Mouse (Mus musculus) mouse embryonic stem cell (cell line): ENCODE measurements around the gene Tmem270.

Source experiments
- in situ Hi-C, 2 experiments: fragments of 300-500 bp; cut with MboI; formaldehyde crosslinking; loops; 1 replicate in 1 of 2; 3 replicates in 1 of 2; pipeline ENCODE4 v1.14.3; 2019 to 2020; ENCODE audit warnings: low sequenced_read_pairs in 2 of 2, low pct_unique_long_range_greater_than_20kb in 1 of 2, mixed read lengths in 1 of 2; ENCODE audit not compliant: unreplicated experiment in 1 of 2

Gene Tmem270

DNA sequence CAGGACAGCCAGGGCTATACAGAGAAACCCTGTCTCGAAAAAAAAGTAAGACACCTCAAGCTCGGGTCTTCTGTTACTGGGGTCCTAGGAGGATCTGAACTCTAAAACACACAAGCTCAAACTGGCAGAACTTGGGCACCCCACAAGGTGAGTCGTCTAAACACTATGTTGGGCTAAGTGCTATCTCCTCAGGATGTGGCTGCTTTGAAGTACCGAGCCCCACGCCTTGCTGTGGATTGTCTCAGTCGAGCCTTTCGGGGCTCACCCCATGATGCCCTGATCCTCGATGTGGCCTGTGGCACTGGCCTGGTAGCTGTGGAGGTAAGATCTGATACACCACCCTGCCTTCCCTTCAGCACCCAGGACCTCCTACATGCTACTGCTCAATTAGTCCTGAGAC, 26.7 kb upstream of the Tmem270 start:
- in situ Hi-C loops: loop anchor here in 1 of 2 experiments (5.0 kb wide), 1 partner anchor 34 kb away; no protein-coding TSS in a partner anchor

DNA sequence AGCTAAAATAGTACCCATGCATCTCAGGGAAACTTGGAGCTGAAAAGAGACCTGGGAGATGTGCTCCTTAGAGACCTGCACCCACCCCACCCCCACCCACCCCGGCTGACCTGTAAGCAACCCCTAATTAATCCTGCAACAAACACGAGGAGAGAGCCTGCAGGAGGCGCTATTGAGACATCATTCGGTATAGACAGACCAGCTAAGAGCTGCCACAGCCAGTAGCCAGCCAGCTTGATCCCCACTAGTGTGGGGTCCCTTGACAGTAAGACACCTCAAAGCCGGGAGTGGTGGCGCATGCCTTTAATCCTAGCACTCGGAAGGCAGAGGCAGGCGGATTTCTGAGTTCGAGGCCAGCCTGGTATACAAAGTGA, 26.4 kb upstream of the Tmem270 start:
- in situ Hi-C loops: loop anchor here in 1 of 2 experiments (5.0 kb wide), 1 partner anchor 34 kb away; no protein-coding TSS in a partner anchor

DNA sequence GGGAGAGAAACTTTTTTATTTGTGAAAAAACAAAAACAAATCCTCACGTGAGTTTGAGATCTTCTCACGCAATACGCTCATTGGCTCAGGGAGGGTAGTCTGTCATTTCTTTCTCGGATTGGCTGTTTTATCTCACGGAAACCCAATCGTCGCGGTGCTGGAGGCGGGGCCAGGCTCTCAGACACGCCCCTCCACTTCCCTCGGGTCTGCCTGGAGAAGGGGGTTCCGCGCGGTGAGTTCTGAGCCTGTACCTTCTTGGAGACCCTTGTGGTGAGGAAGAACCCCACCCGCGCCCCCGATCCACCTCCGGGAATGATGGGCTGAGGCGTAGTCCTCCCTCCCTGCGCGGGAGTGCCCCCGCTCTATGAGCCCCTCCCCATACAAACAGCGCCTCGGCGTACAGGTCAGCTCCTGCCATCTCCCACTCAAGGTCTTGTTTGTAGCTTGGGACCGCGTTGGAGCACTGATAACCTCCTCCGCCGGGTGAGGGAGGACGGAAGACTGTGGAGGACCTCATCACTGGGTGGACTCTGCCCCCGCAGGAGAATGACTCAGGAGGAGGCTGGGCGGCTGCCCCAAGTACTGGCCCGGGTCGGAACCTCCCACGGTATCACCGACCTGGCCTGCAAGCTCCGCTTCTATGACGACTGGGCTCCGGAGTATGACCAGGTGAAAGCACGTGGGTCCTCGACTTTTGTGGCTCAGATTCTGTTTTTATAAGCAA, 25.8 kb upstream of the Tmem270 start, which contains the start of gene Mettl27:
Gene Mettl27, plus strand, starts transcription at position 190 of the 724 bp plus-strand sequence.
- in situ Hi-C loops: loop anchor here in 1 of 2 experiments (5.0 kb wide), 1 partner anchor 35 kb away; no protein-coding TSS in a partner anchor

DNA sequence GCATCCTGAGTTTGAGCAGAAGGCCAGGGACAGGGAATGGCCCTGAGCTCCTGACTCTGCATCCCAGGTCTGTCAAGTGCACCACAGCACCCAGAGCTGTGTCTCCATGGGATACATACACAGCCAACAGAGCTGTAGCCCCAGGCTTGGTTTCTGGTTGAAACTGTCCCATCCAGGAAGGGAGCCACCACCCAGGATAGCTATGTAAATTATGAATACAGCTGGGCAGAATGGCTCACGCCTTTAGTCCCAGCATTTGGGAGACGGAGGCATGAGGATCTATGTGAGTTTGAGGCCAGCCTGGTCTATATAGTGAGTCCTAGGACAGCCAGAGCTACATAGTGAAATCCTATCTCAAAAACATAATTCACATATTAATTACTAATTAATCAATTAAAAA, 23.5 kb upstream of the Tmem270 start:
- in situ Hi-C loops: loop anchor here in 1 of 2 experiments (5.0 kb wide), 1 partner anchor 37 kb away; no protein-coding TSS in a partner anchor

DNA sequence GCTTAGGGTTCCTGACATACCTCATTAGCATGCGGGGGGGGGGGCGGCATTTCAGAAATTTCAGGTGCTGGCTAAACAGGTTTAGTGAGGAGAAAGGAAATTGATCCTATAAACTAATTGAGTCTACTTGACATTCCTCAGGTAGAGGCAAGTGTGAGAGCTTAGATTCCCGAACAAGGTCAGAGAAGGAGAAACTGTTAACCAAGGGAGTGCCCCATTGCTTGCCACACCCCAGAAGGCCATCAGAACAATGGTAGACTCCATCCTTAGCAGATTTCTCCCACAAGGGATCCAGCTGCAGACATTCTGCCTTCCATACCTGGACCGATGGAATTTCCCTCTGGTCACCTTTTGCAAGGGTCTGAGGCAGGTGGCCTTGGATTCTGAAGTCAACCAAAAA, 20.2 kb upstream of the Tmem270 start:
- in situ Hi-C loops: no loop called here

DNA sequence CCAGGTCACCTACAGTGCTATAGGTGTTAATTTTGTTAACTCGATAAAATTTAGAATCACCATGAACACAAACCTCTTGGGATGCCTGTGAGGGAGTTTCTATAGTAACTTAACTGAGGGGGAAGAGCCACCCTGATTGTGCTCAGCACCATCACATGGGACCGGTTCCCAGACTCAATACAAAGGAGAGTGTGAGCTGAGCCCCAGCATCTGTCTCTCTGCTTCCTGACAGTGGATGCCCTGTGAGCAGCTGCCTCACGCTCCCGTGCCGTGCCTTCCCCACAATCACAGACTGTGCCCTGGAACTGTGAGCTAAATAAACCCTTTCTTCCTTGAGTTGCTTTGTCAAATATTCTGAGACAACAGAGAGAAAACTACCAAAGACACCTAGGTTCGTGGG, 16.6 kb upstream of the Tmem270 start:
- in situ Hi-C loops: loop anchor here (25.0 kb wide), 2 partner anchors 189 to 364 kb away; no protein-coding TSS in a partner anchor

DNA sequence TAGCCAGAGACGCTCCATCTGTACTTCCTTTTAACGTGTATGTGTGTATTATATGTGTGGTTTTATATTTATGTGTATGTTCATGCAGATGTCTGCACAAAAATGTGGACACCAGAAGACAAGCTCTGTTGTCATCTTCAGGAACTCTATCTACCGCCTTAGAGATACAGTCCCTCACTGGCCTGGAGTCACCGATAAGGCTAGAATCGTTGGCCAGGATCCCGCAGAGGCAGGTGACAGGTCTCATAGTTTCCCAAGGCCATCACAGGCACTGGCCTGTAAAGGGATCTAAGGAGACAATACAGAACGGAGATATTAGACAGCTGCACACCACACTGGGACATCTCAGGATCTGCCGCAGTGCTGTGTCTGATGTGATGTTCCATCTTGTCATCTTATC, 14.6 kb upstream of the Tmem270 start:
- in situ Hi-C loops: loop anchor here (25.0 kb wide), 2 partner anchors 191 to 366 kb away; no protein-coding TSS in a partner anchor

DNA sequence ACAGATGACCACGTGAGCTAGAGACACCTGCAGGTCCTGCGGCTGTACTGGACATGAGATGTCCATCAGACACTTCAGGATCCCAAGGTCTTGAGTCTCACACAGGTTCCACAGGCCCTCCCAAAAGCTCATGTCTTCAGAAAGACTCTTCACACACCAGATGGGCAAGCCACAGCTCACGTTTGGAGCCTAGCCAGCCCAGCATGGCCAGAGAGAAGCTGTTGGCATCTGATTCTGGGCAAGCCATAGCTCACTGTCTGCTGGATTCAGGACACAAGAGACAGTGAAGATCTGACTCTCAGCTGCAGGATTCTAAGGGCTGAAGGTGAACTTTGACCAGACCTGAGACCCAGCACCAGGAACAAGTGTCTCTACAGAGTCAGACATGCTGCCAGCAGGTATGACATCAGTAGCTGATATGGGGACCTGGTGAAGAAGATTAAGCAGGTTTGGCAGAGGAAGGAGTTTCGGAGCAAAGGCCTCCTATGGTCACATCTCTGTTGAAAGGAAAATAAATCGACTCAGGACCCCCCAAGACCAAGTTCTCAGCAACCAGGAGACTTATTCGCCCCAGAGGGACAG, 13.7 kb upstream of the Tmem270 start:
- in situ Hi-C loops: loop anchor here (25.0 kb wide), 2 partner anchors 192 to 367 kb away; no protein-coding TSS in a partner anchor

DNA sequence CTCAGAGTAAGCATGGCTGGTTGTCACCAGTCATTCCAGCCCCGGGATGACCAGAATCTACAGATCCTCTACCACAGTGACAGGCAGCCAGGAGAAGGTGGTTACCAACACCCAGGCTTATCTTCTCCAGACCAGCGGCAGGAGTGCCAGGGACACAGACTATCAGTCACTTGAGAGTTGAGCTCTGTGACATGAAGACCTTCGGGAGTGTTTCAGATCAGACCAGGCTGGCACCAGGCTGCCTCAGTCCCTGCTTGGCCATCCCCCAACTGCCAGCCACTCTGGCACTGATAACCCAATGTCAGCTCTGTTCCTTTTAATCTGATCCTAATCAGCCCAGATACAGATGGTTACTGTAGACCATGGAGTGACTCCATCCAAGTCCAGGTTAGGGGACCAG, 12.6 kb upstream of the Tmem270 start:
- in situ Hi-C loops: loop anchor here (5.0 to 25.0 kb wide), 4 partner anchors 46 to 368 kb away; no protein-coding TSS in a partner anchor

DNA sequence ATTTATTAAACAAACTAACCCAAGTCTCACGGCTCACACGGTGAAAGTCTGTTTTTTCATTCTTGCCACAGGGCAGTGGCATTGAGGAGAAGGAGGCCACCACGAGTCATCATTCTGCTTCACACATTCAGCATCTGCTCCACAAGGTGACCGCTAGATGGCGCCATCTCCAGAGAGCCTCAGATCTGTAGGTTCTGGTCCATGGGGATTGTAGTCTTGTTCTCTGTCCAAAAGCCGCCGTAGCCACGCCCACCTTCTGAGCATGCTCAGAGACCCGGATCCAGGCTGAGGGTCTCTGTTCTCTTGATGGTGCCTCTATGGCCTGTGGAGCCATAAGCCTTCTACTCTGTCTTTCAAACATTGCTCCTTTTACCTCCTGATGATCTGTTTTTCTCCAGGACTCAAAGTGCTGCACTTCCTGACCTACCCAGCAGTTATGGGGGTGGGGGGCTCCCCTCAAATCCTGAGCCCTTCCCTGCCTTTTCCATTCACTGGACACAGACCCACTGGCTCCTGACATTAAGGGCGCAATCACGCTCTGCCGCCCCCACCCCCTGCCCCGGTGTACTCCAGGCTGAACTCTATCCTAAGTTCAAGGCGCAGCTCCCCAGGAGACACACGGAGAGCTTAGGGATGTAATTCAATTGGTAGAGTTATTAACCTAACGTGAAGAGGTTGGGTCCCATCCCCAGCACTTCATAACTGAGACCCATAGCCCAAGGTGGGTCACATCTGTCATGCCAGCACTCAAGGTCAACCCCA, 11.7 kb upstream of the Tmem270 start:
- in situ Hi-C loops: loop anchor here (5.0 to 25.0 kb wide), 4 partner anchors 47 to 369 kb away; no protein-coding TSS in a partner anchor

DNA sequence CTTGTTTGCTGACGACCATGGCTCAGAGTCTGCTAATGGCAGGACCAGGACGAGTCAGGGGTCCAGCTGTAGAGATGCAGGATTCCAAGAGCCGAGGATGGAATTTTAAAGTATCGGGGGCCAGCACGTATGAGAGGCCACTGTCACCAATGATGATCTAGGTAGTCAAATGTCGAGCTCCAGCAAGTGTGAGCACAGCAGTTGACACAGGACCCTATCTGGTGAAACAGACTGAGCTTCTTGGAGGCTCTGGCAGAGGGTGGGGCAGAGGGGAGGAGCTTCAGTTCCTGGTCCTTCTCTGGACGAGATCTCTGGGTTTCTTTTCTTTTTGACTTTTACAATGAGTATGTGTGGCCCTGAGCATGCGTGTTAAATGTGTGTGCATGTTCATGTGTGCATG, 8.8 kb upstream of the Tmem270 start, which contains the start of gene Cldn13:
Gene Cldn13, minus strand, starts transcription at position 216 of the 400 bp plus-strand sequence.
- in situ Hi-C loops: loop anchor here (5.0 to 25.0 kb wide), 4 partner anchors 49 to 372 kb away; no protein-coding TSS in a partner anchor

DNA sequence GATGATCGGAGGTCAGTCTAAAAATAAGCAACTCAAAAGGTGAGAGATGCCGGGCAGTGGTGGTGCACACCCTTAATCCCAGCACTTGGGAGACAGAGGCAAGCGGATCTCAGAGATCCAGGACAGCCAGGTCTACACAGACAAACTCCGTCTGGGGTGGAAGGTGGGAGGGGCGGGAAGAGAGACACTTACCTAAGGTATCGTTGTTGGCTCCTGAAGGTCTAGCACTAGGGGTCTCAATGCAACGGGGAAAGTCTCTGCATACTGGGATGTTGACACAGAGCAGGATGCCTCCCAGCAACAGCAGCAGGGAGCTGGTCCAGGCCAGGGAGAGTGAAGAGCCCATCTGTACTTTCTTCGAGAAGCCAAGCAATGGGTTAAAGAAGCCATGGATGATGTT, 8.0 kb upstream of the Tmem270 start:
- in situ Hi-C loops: loop anchor here (10.0 to 25.0 kb wide), 3 partner anchors 50 to 373 kb away; no protein-coding TSS in a partner anchor

DNA sequence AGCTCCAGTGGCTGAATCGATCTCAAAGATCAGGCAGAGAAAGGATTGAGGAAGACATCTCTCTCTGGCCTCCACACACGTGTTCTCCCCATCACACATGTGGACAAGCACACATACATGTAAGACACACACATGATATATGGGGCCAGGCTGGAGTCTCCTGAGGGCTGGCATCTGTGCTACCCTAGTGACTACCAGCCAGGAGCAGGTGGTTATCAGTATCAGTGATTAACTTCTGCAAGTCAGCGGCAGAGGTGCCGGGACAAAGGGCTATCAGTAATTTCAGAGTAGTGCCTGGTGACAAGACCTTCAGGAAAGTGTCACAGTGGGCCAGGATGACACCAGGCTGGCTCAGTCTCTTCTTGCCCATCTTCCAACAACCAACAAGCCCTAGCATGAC, 7.2 kb upstream of the Tmem270 start:
- in situ Hi-C loops: loop anchor here (10.0 to 25.0 kb wide), 3 partner anchors 51 to 374 kb away; no protein-coding TSS in a partner anchor

DNA sequence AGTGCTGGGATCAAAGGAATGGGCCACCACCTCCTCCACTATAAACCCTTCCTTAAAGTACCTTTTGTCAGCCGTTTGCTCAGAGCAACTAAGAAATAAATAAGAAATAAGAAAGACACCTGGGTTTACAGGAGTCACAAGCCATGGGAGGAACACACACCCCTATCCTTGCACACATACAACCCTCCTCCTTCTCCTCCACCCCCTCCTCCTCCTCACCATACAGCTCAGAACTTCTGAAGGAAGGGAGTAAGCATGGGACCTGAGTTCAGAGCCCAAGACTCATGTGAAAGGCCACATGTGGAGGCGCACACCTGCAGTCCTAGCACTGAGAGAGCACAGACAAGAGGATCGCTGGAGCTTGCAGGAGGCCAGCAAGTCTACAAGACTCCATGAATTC, 6.8 kb upstream of the Tmem270 start:
- in situ Hi-C loops: loop anchor here (10.0 to 25.0 kb wide), 3 partner anchors 51 to 374 kb away; no protein-coding TSS in a partner anchor

DNA sequence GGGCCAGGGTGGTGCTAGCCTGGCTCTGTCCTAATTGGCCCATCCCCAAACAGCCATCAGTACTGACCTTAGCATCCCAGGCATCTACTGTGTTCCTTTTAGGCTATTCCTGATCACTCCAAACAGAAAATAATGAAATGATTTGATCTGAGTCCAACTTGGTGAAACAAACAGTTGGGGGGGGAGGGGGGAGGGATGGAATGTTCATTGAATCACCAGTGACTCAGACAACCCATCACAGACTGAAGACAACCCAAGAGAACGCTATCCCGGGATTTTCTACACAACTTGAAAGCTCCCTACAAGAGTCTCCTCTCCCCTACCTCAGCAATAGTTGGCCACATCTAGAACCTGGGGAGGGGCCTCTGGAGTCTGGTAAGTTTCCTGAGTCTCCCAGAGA, 5.4 kb upstream of the Tmem270 start:
- in situ Hi-C loops: loop anchor here (10.0 to 25.0 kb wide), 3 partner anchors 53 to 375 kb away; no protein-coding TSS in a partner anchor

DNA sequence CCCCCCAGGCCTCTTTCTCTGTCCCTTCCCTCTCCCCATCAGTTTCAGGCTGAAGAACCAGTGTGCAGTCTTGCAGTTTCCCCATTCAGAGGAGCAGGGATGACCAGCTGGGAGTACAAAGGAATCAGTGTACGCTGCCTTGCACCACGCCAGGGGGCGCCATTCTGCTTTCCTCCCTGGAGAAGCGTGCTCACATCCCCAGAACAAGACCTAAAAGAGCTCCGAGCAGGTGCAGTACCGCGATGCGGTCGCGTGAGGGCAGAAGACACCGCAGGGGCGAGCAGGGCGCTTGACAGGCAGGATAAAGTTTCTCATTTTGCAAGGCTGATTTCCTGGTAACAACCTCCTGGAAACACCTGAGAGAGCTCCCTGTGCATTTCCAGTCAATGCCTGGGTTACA, 602 bp upstream of the Tmem270 start:
- in situ Hi-C loops: loop anchor here (10.0 to 25.0 kb wide), 3 partner anchors 122 to 380 kb away; no protein-coding TSS in a partner anchor

DNA sequence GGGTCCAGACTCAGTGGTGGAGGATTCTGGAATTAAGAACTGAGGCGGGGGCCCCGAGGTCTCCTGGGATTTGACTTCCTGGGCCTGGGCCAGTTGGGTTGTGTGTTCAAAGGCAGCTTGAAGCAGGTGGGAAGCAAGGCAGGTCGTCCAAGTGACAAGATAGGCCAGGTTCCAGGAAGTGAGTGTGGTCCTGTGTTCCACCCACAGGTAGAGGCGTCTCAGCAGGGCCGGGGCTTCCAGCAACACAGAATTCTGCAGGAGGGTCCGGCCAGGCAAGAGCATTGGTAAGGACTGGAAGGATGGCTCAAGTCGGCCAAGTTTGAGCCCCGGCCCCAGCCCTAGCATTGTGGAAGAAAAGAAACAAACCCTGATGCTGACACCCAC, 4.9 kb downstream of the Tmem270 start:
- in situ Hi-C loops: loop anchor here (10.0 to 25.0 kb wide), 3 partner anchors 117 to 386 kb away; no protein-coding TSS in a partner anchor

DNA sequence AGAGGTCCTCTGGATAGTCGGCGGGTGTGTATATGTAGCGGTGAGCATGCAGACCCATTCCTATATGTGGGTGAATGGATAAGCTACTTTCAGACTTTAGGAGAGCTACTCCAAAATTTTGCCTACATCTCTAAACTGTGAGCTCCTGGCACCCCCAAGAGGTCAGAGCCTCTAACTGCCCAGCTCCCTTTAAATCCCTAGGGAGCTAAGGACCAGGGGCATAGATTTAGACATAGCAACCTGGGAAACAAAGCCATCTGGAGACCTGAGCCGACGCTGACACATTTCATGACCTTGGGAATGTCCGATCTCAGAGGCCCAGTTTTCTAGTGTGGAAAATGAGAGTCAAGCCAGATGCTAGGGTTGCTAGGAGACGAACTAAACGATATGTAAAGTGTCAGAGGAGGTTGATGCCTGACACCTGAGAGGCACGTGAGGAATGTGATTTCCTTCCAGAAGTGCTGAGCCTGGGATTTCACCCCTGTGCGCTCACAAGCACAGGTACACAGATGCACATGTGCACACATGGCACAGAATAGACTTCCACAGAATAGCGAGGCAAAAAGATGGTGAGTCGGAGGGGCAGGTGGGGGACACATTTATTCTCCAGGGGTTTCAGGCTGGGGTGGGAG, 5.4 kb downstream of the Tmem270 start:
- in situ Hi-C loops: loop anchor here (10.0 to 25.0 kb wide), 3 partner anchors 116 to 386 kb away; no protein-coding TSS in a partner anchor
